Mouse (Mus musculus) ovary, postnatal 14 days (tissue): Measurements from ENCODE around the gene Il10rb.

Source experiments
- DNase-seq: peaks from one replicate; pipeline ENCODE4 v3.0.0; 2022; ENCODE audit warnings: low spot score

Il10rb gene

DNA sequence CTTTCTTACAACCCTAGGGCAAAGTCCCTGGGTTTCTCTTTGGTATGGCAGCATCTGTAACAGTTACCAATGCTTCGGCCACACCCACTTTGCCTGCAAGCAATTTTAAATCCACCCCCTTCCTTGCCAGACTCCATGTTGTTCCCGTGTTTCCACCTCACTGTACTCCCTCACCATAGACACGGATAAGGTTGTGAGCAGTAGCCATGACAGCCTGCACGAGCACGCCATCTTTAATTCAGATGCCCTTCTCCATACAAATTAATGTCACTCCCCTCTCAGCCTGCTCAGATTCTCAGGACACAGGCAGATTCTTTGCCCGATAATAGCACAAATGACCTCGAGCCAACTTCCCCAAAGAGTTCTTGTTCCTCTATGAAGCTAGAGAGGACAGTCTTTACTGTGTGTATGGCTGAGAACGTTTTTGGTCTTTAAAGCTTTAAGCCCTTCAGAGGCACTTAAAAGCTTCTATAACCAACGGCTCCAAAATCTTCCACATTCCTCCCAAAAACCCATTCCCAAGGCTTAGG, 23.6 kb upstream of the Il10rb start:
- DNase-seq: no peak

DNA sequence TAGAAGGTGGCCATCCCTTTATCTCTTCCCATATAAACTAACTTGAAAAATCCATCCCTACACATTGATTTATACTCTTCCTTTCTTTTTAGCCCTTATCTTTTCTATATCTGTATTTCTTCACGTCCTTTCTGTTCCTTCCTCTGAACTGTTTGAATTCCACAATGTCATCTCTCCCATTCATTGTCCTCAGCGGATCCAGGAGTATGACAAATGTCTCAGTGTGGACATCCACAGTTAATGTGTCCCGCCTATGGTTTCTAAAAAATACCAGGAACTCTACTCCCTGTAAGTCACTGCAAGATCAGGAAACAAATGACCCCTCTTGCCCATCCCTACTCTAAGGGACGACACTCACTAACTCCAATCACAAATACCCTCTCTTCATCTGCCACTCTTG, 21.7 kb upstream of the Il10rb start:
- no peak for DNase-seq

DNA sequence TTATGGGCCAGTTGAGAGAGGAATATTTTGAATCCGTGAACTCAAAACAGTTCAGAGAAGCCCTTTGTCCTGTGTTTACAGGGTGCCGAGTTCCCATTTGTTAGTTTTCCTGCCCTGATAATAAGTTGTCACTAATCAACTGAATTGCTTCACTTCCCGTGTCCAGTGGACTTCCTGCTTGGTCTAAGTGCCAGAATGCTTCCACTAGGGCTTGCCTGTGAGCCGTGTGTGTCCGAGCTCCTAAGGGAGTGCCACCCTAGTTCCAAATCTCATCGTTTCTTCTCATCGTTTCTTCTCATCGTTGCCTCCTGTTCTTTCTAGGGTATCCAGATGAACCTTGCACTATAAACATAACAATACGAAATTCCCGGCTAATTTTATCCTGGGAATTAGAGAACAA, 20.3 kb upstream of the Il10rb start:
- no peak for DNase-seq

DNA sequence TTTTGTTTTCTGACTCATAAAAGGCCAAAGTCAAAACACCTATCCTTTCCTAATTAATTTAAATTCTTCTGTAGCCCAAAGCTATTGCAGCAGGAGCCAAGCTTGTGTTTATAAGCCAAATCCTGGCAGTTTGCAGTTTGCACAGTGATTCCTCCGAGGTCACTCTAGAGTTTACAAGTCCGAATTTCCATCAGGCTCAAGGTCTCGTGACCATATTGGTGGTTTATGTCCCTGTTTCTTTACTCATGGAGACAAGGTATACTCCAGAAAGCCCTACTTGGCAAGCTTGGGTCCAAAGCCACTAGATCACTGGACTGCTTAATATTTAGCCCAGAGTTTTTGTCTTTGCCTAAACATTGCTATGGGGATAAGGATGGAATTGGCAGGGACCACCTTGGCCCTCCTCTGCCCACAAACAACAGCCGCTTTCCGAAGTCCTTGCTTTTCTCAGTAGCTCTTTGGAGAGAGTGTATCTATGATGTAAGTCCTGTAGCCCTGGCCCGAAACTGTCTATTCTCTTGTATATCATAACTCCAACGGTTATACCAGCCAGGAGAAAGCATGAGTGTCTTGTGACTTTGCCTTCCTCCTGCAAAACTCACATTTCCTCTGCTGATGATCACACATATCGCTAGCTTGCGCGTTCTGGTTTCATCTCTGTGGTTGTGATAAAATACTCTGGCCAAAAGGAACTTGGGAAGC, 19.4 kb upstream of the Il10rb start:
- DNase-seq: no peak

- no peak for DNase-seq
These were observed 18.9 kb upstream of the Il10rb start for GRCm38 (mm10) chr16:91387121-91387486.

DNA sequence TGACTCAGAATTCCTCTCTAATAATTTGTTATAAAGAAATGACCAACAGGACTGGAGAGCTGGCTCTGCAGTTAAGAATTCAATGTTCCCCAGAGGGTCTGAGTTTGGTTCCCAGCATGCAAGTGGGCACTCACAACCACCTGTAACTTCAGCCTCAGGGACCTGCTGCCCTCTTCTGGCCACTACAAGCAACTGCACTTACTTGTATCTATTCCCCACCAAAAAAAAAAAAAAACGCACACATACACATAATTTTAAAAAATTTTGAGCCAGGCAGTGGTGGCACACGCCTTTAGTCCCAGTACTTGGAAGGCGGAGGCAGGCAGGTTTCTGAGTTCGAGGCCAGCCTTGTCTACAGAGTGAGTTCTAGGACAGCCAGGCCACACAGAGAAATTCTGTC, 15.9 kb upstream of the Il10rb start:
- no peak for DNase-seq

- DNase-seq: no peak
These were observed 14.5 kb upstream of the Il10rb start, which contains the start of gene Gm21970 for GRCm38 (mm10) chr16:91391421-91391820. Gene Gm21970 (plus strand): TSS chr16:91391721.

GRCm38 (mm10) chr16:91394826-91395410, 11.0 kb upstream of the Il10rb start:
- DNase-seq: no peak

DNA sequence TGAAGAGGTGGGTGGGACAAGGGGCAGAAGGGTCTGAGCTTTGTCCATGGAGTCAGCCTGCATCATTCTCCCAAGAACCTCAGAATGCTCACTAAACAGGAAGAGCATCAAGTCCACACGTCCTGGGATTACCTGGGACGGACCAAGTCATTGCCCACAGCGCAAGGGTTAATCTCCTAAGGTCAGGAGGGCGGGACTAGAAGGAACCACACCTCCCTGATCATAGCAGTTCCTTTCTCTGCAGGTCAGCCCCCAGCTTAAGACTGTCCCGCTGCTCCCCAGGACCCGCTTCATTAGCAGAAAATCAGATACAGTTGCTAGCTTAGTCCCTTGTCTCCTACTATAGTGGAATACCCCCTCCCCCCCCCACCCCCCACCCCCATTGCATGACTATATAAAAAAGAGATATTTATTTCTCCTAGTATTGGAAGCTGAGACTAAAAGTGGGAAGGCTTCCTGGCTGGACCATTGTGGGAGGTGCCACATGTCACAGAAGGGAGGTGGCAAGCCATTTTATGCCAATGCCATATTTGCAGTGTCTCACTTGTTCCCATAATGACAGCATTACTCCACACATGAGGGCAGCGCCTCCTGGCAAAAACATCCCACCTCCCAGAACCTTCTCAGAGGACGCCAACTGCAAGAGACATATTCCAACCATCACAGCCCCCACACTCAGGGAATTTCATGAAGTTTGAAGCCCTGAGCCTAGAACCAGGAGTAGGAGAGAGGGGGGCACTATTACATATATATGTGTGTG, 10.2 kb upstream of the Il10rb start:
- DNase-seq: no peak

DNA sequence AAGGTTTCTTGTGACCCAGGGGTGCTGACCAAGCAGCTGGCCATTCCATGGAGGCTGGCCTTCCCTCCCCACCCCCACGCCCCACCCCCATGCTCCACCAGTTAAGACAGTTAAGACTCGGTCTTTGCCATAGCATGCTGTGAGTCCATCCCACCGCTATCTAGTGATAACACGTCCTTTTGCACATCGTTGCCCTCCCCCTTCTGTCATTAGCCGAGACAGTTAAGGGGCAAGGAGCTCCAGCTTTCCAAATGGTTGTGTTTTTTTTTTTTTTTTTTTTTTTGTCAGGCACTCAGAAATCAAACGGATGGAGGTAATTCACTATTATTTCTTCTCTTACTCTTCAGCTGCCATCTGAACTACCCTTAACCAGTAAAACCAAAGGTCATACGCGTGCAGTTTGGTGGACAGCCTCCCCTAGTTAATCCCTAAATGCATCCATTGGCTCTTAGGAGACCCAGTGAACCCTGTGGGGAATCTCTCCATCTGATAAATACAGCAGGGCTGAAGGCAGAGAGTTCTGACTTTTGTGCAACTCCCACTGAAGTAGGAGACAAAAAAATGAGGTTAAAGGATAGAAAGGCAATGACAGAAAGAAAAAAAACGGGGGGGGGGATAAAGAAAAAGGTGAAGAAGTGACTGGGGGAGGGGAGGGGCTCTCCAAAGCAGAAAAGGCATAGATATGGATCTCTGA, 9.0 kb upstream of the Il10rb start:
- DNase-seq: no peak

DNA sequence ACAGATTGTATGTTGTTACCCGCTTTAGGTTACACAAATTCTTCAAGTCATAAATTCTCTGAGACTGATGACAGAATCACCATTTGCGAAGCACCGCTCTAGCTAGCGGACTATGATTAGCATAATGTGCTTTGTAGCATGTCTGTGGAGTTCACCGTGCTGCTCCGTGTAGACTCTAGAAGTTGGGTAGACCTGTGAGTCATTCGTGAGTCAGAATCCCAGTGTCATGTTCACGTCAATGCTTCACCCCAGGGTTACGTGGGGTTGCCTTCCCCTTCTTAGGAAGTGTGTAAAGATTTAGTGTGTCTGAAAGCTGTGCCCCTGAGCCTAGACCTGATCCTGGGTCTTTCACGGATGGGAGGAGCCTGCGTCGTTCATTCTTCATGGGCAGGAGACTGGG, 7.9 kb upstream of the Il10rb start:
- DNase-seq: no peak

DNA sequence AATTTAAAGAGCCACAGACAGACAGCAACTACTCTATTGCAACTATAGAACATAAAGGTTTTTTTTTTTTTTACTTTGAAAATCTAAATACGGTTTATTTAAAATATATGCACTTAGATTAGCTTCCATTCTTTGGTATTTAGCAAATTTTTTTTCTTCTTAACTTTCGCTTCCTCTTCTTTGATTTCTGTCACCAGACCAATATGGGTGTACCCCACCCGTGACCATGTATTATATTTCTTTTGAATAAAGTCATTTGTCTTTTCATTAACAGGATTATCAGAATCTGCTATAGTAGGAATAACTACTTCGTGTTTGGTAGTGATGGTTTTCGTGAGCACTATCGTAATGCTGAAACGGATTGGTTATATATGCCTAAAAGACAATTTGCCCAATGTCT, 7.0 kb upstream of the Il10rb start:
- no peak for DNase-seq

- DNase-seq: no peak
These were observed 4.3 kb upstream of the Il10rb start for GRCm38 (mm10) chr16:91401569-91402165.

DNA sequence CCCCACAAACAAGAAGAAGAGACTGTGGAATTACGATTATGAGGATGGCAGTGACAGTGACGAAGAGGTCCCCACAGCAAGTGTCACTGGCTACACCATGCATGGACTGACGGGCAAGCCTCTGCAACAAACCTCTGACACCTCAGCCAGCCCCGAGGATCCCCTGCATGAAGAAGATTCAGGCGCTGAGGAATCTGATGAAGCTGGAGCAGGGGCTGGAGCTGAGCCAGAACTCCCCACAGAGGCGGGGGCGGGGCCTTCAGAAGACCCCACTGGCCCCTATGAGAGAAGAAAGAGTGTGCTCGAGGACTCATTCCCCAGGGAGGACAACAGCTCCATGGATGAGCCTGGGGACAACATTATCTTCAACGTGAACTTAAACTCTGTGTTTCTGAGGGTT, 2.2 kb upstream of the Il10rb start:
- DNase-seq: no peak

- DNase-seq: no peak
These were observed 1.8 kb upstream of the Il10rb start for GRCm38 (mm10) chr16:91404187-91404586.

DNA sequence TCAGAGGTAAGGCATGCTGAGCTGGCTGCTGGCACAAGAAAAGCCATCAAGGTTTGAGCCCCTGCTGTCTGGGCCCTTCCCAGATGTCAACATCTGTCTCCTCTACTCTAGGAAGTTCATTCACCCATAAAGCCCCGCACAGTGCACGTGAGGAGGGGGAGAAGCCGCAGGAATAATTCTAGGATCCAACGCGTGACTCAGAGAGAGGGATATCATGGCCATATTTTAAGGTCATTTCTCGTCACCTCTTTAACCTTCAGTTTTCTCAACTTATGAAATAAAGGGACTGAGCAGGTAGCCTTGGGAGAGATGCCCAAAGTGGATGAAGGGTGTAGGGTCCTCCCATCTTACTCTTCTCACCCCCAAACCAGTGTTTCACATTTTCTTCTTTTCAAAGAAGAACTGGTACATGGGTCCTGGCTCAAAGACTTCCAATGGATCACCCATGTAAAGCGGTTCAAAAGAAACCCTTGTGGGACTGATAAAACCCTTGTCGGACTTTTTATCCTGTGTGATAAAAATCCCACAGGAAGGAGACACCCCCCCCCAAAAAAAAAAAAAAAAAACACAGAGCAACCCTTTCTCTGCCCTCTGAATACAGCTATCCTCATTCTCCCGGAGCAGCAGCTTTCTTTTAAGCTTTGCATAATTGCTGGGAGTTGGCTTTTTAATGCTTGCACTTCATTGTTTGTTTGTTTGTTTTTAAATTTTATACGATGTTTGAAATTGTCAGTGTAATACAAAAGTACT, 961 bp upstream of the Il10rb start:
- DNase-seq: no peak

- DNase-seq: peak; percentile 22
These were observed 739 bp downstream of the Il10rb start for GRCm38 (mm10) chr16:91406585-91407220.

- no peak for DNase-seq
These were observed 7.3 kb downstream of the Il10rb start for GRCm38 (mm10) chr16:91413102-91413844.

DNA sequence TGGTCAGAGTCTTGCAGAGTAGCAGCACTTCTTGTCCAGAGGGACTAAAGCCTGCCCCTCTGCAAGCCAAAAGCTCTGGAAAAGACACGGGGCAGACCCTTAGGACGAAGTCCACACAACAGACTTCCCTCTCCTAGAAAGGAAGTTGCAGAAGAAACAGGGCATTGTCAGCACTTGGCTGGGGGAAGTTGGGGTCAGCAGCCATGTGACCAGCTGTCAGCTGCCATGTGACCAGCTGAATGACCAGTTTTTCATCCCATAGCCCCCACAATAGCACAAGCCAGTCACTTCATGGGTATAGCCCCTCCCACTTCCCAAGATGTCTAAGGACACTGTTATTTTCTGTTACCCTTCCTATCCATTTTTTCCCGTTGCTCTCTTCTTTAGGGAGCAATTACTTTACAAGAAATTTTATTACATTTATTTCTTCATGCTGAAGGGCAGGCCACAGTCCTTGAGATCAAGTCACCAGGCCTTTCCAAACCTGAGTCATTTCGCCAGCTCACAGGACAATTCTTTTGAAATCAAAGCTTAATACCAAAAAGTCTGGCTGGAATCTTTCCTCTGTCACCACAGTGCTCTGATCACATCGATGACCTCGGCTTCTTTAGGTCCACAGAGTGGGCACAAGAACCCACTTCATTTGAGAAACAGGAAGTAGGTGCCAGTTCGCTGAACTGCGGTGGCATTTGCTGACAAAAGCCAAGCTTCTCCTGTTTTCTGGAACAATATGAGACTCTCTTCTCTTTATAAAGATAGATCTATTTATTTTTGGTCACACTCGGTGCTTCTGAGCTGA, 9.6 kb downstream of the Il10rb start:
- no peak for DNase-seq
